Comparison of ENCODE assay signal across 28 mouse cellular contexts in the genomic region with DNA sequence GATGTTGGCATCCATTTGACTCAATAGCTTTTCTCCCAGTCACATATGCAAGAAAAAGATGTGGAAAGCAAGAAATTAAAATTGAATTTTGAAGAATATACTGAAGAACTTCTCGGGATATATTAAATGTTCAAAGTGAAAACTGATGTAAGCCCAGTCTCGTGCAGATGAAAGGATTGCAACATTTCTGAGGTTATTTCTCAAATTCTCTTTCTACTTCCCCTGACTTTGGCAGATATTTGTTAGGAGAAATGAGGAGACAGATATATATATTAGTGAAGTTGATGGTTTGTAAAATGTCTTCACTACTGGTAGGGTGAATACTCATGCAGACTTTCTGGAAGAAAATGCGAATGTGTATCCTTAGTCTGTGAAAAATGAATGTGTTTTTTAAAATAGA. TPM values are rescaled to one million over a fixed set of nuclear protein-coding genes. Genes with fewer than 3 reads are reported as not detected.
"Had no signal": no experiment of that assay in that cellular context is flagged by ENCODE, and none has a peak within 500 bp of the region (broad histone marks: within the 10 kb centered on the region; RNA-seq: fewer than 3 reads in every experiment).

No protein-coding gene starts in this region.

- DNase-seq: gastrocnemius, postnatal 14 days; gastrocnemius, postnatal 36 days; heart, adult 18-20 months; heart, postnatal 10 days; heart, postnatal 4 days; kidney, adult 18-20 months; kidney, adult 8-10 months; kidney, postnatal 10 days; kidney, postnatal 25 days; kidney, postnatal 4 days; layer of hippocampus, postnatal 36 days; left cerebral cortex, postnatal 4 days had no signal

- ATAC-seq: hindbrain, embryonic 16.5 days; inflammation-experienced regulatory T-cells, adult 6 months; intestine, embryonic 15.5 days; intestine, postnatal 0 days; liver, embryonic 12.5 days had no signal

RNA-seq across cellular contexts. Expression of gene Gm29133, which starts 48.9 kb away (rescaled TPM):
- total RNA-seq: gastrocnemius, adult 18-20 months; gastrocnemius, adult 8-10 months; gastrocnemius, postnatal 14 days; gastrocnemius, postnatal 36 days; heart, adult 18-20 months; heart, adult 8-10 months; heart, postnatal 10 days; heart, postnatal 25 days; heart, postnatal 4 days; layer of hippocampus, adult 2 months; layer of hippocampus, postnatal 14 days; layer of hippocampus, postnatal 36 days; left cerebral cortex, adult 18-20 months; left cerebral cortex, adult 8-10 months; left cerebral cortex, postnatal 10 days; left cerebral cortex, postnatal 25 days; left cerebral cortex, postnatal 4 days; liver, adult 2 months had no signal
